Mouse (Mus musculus) liver, adult 2 months (tissue): ENCODE measurements around the gene Slamf9. TPM values are rescaled to one million over a fixed set of nuclear protein-coding genes. Genes with fewer than 3 reads are reported as not detected.

Experiments used
- DNase-seq: peaks from one replicate; pipeline ENCODE4 v3.0.0-alpha.2; 2011; ENCODE audit warnings: low read depth, low spot score; ENCODE audit errors: extremely low read depth
- H3K27ac ChIP-seq: fragments of 200-500 bp; replicated peaks from 2 replicates; pipeline ENCODE4 v1.5.1; 2012; ENCODE audit warnings: low read depth, mild to moderate bottlenecking, control low read depth, inconsistent platforms, low read length; ENCODE audit not compliant: insufficient read depth
- H3K27me3 ChIP-seq: fragments of 200-500 bp; 2 replicates; pipeline ENCODE4 v1.6.1; 2012; ENCODE audit warnings: mild to moderate bottlenecking, moderate library complexity, low read length, inconsistent platforms; ENCODE audit not compliant: control insufficient read depth, insufficient read depth
- H3K36me3 ChIP-seq: fragments of 200-500 bp; 2 replicates; pipeline ENCODE4 v1.6.1; 2012; ENCODE audit warnings: low read length, inconsistent platforms; ENCODE audit not compliant: control insufficient read depth, insufficient read depth
- H3K4me1 ChIP-seq: fragments of 200-500 bp; 2 replicates; pipeline ENCODE4 v1.6.1; 2011; ENCODE audit warnings: low read length; ENCODE audit not compliant: control insufficient read depth, insufficient read depth
- H3K4me3 ChIP-seq: fragments of 200-500 bp; 2 replicates; pipeline ENCODE4 v1.5.1; 2011; ENCODE audit warnings: low read depth, mild to moderate bottlenecking, control low read depth, low read length, moderate library complexity; ENCODE audit not compliant: insufficient read depth
- H3K79me2 ChIP-seq: fragments of 200-500 bp; 2 replicates; pipeline ENCODE4 v1.6.1; 2012; ENCODE audit warnings: inconsistent platforms, mild to moderate bottlenecking, low read length, moderate library complexity; ENCODE audit not compliant: control insufficient read depth, insufficient read depth
- H3K9ac ChIP-seq: fragments of 200-500 bp; 2 replicates; pipeline ENCODE4 v1.6.1; 2012; ENCODE audit warnings: low read depth, mild to moderate bottlenecking, control low read depth, inconsistent platforms, low read length
- CTCF ChIP-seq: fragments of 200-500 bp; IDR thresholded peaks from 2 replicates; pipeline ENCODE4 v1.5.1; 2011; ENCODE audit warnings: low read depth, low read length, control low read depth
- POLR2A ChIP-seq: fragments of 200-500 bp; IDR thresholded peaks from 2 replicates; pipeline ENCODE4 v1.6.1; 2011; ENCODE audit warnings: low read length, control low read depth; ENCODE audit not compliant: insufficient read depth; ENCODE audit errors: extremely low read depth
- WGBS: fragments of 180-500 bp; shearing (Covaris S2); methylation state at CpG from one replicate; pipeline ENCODE4 v1.1.7; 2018; 5-methylcytosine and 5-hydroxymethylcytosine counted together
- polyA plus RNA-seq: library from polyadenylated mRNA; depleted of rRNA; stranded (reverse); fragments of >200 nt; gene quantifications from 2 replicates; pipeline ENCODE4 v1.2.3, GENCODE M21; 2012; rRNA removed
- total RNA-seq: library from RNA; depleted of rRNA; stranded (reverse); fragments of >200 nt; gene quantifications from 2 replicates; pipeline ENCODE4 v1.2.3, GENCODE M21; 2014; rRNA removed

Gene Slamf9
- total and polyA plus RNA-seq, 2 experiments: 0.53 to 0.92 TPM

- H3K4me1 ChIP-seq: peaks cover 2% of the 10 kb centered on the region; the same call in 1 of the 2 replicates
- H3K79me2 ChIP-seq: no peaks in the 10 kb centered on the region
- H3K36me3 ChIP-seq: no peaks in the 10 kb centered on the region
- WGBS: 92% methylated on average over 10 of the region's 10 CpGs
- no peak overlapping the region for H3K9ac ChIP-seq
- TF ChIP-seq POLR2A (no peak), CTCF (no peak)
- no peak overlapping the region for H3K4me3 ChIP-seq
- no peak for DNase-seq
- no peak overlapping the region for H3K27ac ChIP-seq
- 0 out of 2 replicates have a peak, but pooled peaks cover 4% of the 10 kb centered on the region for H3K27me3 ChIP-seq
Observed at GRCm38 (mm10) chr1:172527431-172527830, 52.3 kb downstream of the Slamf9 start.

Other genes starting within 250 kb of the Slamf9 start
- gene Atp1a4, start 216.9 kb upstream of the Slamf9 start, total RNA-seq: 0.07 and 0.09 TPM in 2 replicates
- gene Atp1a4, start 216.9 kb upstream of the Slamf9 start, polyA plus RNA-seq: 0.02 TPM in 1 of 2 replicates, not detected in the other
- 3.6 and 9.7 TPM in 2 replicates for gene Igsf8, start 213.7 kb upstream of the Slamf9 start, total RNA-seq
- gene Igsf8, start 213.7 kb upstream of the Slamf9 start, polyA plus RNA-seq: 15.3 and 26.3 TPM in 2 replicates
- gene Atp1a2, start 177.3 kb upstream of the Slamf9 start, total RNA-seq: 0.92 and 0.94 TPM in 2 replicates
- 0.37 and 0.59 TPM in 2 replicates for gene Atp1a2, start 177.3 kb upstream of the Slamf9 start, polyA plus RNA-seq
- gene Kcnj9, start 146.0 kb upstream of the Slamf9 start, total RNA-seq: 0.09 and 0.20 TPM in 2 replicates
- gene Kcnj9, start 146.0 kb upstream of the Slamf9 start, polyA plus RNA-seq: 0.02 and 0.09 TPM in 2 replicates
- gene Kcnj10, start 134.1 kb upstream of the Slamf9 start, total RNA-seq: 0.37 and 0.47 TPM in 2 replicates
- gene Kcnj10, start 134.1 kb upstream of the Slamf9 start, polyA plus RNA-seq: 0.34 and 0.39 TPM in 2 replicates
- 3.6 and 3.7 TPM in 2 replicates for gene Pigm, start 98.8 kb upstream of the Slamf9 start, total RNA-seq
- gene Pigm, start 98.8 kb upstream of the Slamf9 start, polyA plus RNA-seq: 2.9 and 4.4 TPM in 2 replicates
- 0.27 and 0.28 TPM in 2 replicates for gene Igsf9, start 6.4 kb downstream of the Slamf9 start, total RNA-seq
- 0.55 and 0.80 TPM in 2 replicates for gene Igsf9, start 6.4 kb downstream of the Slamf9 start, polyA plus RNA-seq
- gene Tagln2, start 24.7 kb downstream of the Slamf9 start, total RNA-seq: 14.9 and 18.7 TPM in 2 replicates
- 22.3 and 25.6 TPM in 2 replicates for gene Tagln2, start 24.7 kb downstream of the Slamf9 start, polyA plus RNA-seq
- 0.09 and 0.13 TPM in 2 replicates for gene Cfap45, start 45.4 kb downstream of the Slamf9 start, total RNA-seq
- 0.39 TPM in 1 of 2 replicates, not detected in the other for gene Cfap45, start 45.4 kb downstream of the Slamf9 start, polyA plus RNA-seq
- gene Vsig8, start 80.6 kb downstream of the Slamf9 start, total RNA-seq: 0.07 TPM in 1 of 2 replicates, not detected in the other
- gene Vsig8, start 80.6 kb downstream of the Slamf9 start, polyA plus RNA-seq: not detected in 2 replicates
- 1.3 and 1.7 TPM in 2 replicates for gene Slamf8, start 115.2 kb downstream of the Slamf9 start, total RNA-seq
- 0.45 and 1.2 TPM in 2 replicates for gene Slamf8, start 115.2 kb downstream of the Slamf9 start, polyA plus RNA-seq
- not detected in 2 replicates for gene Fcrl6, start 127.2 kb downstream of the Slamf9 start, total RNA-seq
- not detected in 2 replicates for gene Fcrl6, start 127.2 kb downstream of the Slamf9 start, polyA plus RNA-seq
- gene Dusp23, start 157.6 kb downstream of the Slamf9 start, total RNA-seq: 3.5 and 5.6 TPM in 2 replicates
- 30.9 and 44.1 TPM in 2 replicates for gene Dusp23, start 157.6 kb downstream of the Slamf9 start, polyA plus RNA-seq
- 470 and 497 TPM in 2 replicates for gene Crp, start 222.7 kb downstream of the Slamf9 start, total RNA-seq
- gene Crp, start 222.7 kb downstream of the Slamf9 start, polyA plus RNA-seq: 279 and 317 TPM in 2 replicates